Mouse (Mus musculus): ENCODE measurements around the gene Nav1. TPM values are rescaled to one million over a fixed set of nuclear protein-coding genes. Genes with fewer than 3 reads are reported as not detected.
A peak's percentile ranks its signal among the peaks of the same experiment; 100 is the strongest.
"Not testable (repeated sequence)": the region's sequence is repeated elsewhere in the genome, so short reads cannot be mapped to it uniquely, and the experiment has no call there.

Nav1 gene
- polyA plus RNA-seq, 1 experiment from 2014 or later = 20.7 TPM

DNA sequence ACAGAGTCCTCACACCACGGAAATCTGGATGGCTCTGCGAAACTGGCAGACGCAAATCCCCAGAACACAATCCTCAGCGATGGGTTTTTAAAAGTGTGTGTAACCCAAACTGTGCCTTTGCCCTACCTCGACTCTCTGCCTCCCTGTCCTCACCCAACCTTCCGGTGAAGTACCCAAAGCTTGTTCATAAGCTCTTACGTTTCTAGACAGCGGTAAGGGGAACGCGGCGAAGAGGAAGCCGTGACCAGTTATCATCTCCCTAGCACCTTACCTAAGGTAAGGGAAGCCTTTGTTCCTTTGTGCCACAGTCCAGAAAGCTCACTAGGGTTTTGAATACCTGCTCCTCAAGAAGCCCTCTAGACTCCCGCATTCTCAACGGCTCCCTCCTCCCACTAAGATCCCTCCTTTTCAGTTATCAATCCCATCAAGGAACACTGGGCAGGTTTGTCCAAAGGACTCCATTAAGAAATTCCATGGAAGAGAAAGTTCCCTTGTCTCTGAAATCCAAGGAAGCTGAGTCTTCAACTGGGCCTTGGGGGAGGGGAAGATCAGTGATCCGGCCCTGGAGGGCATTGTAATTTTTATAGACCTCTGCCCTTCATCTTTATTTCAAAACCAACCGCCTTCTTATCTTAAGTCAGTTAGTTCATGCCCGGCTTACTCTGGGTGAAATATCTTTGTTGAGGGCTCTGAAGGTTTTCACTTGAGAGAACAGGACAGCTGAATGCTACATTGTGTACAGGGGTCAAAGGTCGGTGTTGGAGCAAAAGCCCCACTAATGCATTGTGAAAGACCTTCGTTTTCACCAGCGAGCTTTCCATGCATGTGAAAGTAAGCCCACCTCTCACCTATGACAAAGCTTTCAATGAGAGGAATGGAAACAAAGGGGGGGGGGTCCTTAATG, 108.4 kb downstream of the Nav1 start:
- Histone ChIP-seq H3K36me3 (no peaks in the 10 kb centered on the region), H3K9ac (no peak overlapping the region), H3K4me1 (replicated peaks) (peaks cover 63% of the 10 kb centered on the region), H3K27me3 (no peaks in the 10 kb centered on the region), H3K4me3 (no peak overlapping the region), H3K9me3 (replicated peaks) (no peaks in the 10 kb centered on the region), H3K4me2 (no peak overlapping the region), H3K27ac (no peak overlapping the region)
- no peak for ATAC-seq (replicated peaks; ENCODE audit: insufficient number of reproducible peaks, insufficient read depth, low FRiP score, low read depth)
- WGBS = 74% methylated on average over 20 of the region's 20 CpGs

DNA sequence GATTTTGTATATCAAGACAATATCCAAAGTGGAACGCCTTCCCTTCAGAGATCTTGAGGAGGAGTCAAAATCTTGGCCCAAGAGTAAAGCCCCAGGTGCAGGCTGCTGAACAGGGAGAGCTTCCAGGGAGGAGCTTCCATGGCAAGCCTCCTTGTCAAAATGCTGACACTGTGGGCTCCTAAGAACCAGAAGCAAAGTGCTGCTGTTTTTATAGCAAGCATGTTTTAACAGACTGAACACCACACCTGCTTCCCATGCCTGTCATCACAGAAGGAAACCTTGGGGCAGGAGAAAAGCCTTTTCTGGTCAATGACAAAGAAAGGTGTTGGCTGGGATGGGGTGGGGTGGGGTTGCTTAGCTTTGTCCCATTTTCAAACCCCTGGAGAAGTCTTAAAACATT, 112.0 kb downstream of the Nav1 start:
- 87% methylated on average over 1 of the region's 1 CpGs for WGBS
- H3K4me3 ChIP-seq = no peak overlapping the region
- peaks cover 73% of the 10 kb centered on the region for H3K4me1 ChIP-seq (replicated peaks)
- H3K9ac ChIP-seq = no peak overlapping the region
- no peaks in the 10 kb centered on the region for H3K36me3 ChIP-seq
- H3K9me3 ChIP-seq (replicated peaks) = no peaks in the 10 kb centered on the region
- no peaks in the 10 kb centered on the region for H3K27me3 ChIP-seq
- no peak overlapping the region for H3K27ac ChIP-seq
- H3K4me2 ChIP-seq = no peak overlapping the region
- ATAC-seq (replicated peaks; ENCODE audit: insufficient number of reproducible peaks, insufficient read depth, low FRiP score, low read depth) = no peak

DNA sequence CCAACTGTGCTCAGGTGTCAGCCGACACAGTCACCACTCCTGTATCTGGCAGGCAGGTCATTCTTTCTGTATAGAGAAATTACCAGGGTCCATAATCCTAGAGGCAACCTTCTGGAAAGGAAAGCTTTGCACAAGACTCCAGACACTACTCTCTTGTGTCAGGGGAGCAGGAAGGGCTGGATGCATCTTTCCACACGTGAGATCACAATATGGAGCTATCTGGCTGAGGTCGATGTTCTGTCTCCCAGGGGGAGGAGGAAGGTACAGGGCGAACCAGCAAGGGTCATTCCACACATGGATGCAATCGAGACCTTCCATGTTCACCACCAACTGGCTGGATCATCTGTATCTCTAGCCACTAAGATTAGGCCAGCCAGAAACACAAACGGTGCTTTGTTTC, 113.2 kb downstream of the Nav1 start:
- no peak overlapping the region for H3K4me2 ChIP-seq
- no peaks in the 10 kb centered on the region for H3K9me3 ChIP-seq (replicated peaks)
- H3K4me1 ChIP-seq (replicated peaks) = peaks cover 62% of the 10 kb centered on the region
- H3K27ac ChIP-seq = no peak overlapping the region
- no peaks in the 10 kb centered on the region for H3K36me3 ChIP-seq
- 54% methylated on average over 6 of the region's 6 CpGs for WGBS
- H3K4me3 ChIP-seq = no peak overlapping the region
- no peaks in the 10 kb centered on the region for H3K27me3 ChIP-seq
- H3K9ac ChIP-seq = no peak overlapping the region
- no peak for ATAC-seq (replicated peaks; ENCODE audit: insufficient number of reproducible peaks, insufficient read depth, low FRiP score, low read depth)

DNA sequence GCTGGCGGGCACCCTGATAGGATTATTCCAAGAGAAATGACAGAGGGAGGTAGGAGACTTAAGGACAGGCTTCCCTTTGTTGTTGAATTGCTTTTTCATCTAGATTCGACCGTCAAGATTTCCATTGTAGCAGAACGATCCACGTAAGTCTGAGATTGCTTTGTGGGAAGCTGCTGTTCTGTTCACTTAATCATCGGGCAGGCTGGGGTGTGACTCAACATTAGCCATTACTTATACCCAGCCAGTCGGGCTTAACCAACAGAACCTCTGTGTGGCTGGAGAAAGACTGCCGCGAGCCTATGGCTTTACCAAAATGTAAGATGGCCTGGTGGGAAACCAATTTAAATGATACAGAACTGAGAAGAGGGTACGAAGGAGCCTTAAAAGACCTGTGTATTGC, 114.7 kb downstream of the Nav1 start:
- Histone ChIP-seq H3K27ac (no peak overlapping the region), H3K9me3 (replicated peaks) (no peaks in the 10 kb centered on the region), H3K4me1 (replicated peaks) (peaks cover 48% of the 10 kb centered on the region), H3K36me3 (no peaks in the 10 kb centered on the region), H3K27me3 (no peaks in the 10 kb centered on the region), H3K9ac (no peak overlapping the region), H3K4me2 (no peak overlapping the region), H3K4me3 (no peak overlapping the region)
- ATAC-seq (replicated peaks; ENCODE audit: insufficient number of reproducible peaks, insufficient read depth, low FRiP score, low read depth) = no peak
- WGBS = 63% methylated on average over 10 of the region's 10 CpGs

DNA sequence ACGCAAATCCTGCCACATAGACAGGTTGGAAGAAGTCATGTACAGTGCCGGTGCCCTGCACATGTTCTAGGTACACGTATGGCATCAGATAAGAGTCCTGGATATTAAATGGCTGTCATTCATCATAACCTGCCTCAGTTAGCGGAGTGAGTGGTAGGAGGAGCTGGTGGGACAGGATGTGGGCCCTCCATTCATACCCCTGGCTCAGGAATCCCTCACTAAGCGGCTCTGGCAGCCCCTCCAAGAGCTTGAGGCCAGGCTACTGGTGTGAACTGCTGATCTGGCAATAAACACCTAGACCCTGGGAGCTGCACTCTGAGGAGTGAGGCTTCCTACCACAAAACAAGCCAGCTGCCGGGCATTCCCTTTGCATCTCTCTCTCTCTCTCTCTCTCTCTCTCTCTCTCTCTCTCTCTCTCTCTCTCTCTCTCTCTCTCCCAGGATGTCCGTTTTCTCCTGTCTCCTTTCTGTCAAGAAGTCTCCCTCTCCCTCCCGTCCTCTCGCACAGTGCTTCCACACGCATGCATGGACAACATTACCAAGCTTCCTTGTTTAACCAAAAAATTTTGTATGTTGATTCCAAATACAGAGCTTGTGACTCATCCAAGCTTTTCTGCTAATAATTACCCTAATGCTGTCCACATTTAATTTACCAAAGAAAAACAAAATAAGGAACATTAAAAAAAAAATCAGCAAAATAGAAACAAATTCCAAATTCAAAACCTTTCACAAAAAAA, 116.0 kb downstream of the Nav1 start:
- Histone ChIP-seq H3K36me3 (no peaks in the 10 kb centered on the region), H3K27ac (peak overlapping the region; percentile 5; the same call in 1 of the 2 replicates), H3K9ac (no peak overlapping the region), H3K4me1 (replicated peaks) (peaks cover 54% of the 10 kb centered on the region), H3K9me3 (replicated peaks) (no peaks in the 10 kb centered on the region), H3K27me3 (no peaks in the 10 kb centered on the region), H3K4me3 (no peak overlapping the region), H3K4me2 (no peak overlapping the region)
- ATAC-seq (replicated peaks; ENCODE audit: insufficient number of reproducible peaks, insufficient read depth, low FRiP score, low read depth) = no peak
- 38% methylated on average over 10 of the region's 10 CpGs for WGBS

DNA sequence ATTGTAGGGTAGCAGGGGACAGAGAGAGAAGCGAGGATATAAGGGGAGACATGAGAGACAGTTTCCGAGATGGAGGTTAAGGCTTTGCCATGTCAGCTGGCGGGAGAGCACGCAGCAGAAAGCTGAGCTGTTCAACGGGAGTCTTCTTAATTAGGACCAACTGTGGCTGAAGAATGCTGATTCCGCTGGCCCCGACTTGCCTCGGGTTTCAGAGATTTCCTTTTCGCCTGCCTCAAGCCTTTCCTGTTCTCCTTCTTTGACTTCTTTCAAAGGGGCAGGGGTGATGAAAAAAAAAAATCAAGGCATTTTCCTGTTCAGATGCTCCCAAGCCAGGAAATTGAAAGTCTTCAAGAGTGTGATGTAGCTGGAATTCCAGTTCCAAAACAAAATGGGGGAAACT, 118.2 kb downstream of the Nav1 start:
- Histone ChIP-seq H3K27ac (no peak overlapping the region), H3K4me1 (replicated peaks) (peaks cover 39% of the 10 kb centered on the region), H3K9me3 (replicated peaks) (no peaks in the 10 kb centered on the region), H3K36me3 (0 out of 2 replicates have a peak, but pooled peaks cover 2% of the 10 kb centered on the region), H3K4me3 (no peak overlapping the region), H3K4me2 (no peak overlapping the region), H3K27me3 (no peaks in the 10 kb centered on the region), H3K9ac (no peak overlapping the region)
- 66% methylated on average over 9 of the region's 9 CpGs for WGBS
- no peak for ATAC-seq (replicated peaks; ENCODE audit: insufficient number of reproducible peaks, insufficient read depth, low FRiP score, low read depth)

DNA sequence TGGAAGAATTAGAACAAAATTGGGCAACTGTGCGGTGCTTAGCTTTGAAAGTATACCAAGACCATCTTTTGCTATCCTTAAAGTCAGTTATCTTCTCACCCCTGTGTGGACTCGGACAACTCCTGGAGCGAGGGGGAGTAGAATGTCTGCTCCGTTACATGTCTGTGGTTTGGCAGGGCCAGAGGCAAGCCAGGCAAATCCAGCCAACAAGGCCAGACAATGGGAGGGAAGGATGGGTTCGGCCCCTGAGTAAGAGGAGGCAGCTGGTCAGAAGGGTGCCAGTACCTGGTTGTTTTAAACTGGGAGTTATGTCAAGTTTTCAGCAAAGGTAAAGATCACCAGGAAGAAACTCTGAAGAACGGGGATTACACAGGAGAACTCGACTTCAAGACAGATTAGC, 121.9 kb downstream of the Nav1 start:
- Histone ChIP-seq H3K36me3 (peaks cover 11% of the 10 kb centered on the region), H3K4me2 (no peak overlapping the region), H3K4me1 (replicated peaks) (peaks cover 29% of the 10 kb centered on the region), H3K27me3 (no peaks in the 10 kb centered on the region), H3K9ac (no peak overlapping the region), H3K27ac (no peak overlapping the region; the same call in 1 of the 2 replicates), H3K9me3 (replicated peaks) (no peaks in the 10 kb centered on the region), H3K4me3 (no peak overlapping the region)
- 81% methylated on average over 7 of the region's 7 CpGs for WGBS
- no peak for ATAC-seq (replicated peaks; ENCODE audit: insufficient number of reproducible peaks, insufficient read depth, low FRiP score, low read depth)

DNA sequence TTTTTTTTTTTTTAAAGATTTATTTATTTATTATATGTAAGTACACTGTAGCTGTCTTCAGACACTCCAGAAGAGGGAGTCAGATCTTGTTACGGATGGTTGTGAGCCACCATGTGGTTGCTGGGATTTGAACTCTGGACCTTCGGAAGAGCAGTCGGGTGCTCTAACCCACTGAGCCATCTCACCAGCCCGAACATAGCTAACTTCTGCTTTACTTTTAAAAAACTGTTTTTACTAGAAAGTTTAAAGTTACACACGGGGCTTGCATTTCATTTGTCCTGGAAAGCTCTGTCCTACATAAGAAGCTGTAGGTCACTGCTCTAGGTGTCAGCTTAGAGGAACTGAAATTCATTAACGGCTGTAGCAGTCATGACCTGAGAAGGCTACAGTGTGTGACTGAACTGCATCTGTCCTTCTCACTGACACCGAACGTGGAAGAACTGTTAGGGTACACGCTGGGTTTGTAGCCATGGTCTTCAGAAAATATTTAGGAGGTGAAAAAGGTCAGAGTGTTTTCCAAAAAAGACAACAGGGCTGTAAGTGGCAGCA, 122.5 kb downstream of the Nav1 start:
- H3K9ac ChIP-seq; H3K4me2 ChIP-seq; H3K9me3 ChIP-seq (replicated peaks); H3K4me3 ChIP-seq; H3K27me3 ChIP-seq; ATAC-seq (replicated peaks; ENCODE audit: insufficient number of reproducible peaks, insufficient read depth, low FRiP score, low read depth); H3K27ac ChIP-seq: not testable (repeated sequence)
- WGBS = 81% methylated on average over 9 of the region's 9 CpGs
- Histone ChIP-seq H3K4me1 (replicated peaks) (peaks cover 35% of the 10 kb centered on the region), H3K36me3 (peaks cover 11% of the 10 kb centered on the region)

DNA sequence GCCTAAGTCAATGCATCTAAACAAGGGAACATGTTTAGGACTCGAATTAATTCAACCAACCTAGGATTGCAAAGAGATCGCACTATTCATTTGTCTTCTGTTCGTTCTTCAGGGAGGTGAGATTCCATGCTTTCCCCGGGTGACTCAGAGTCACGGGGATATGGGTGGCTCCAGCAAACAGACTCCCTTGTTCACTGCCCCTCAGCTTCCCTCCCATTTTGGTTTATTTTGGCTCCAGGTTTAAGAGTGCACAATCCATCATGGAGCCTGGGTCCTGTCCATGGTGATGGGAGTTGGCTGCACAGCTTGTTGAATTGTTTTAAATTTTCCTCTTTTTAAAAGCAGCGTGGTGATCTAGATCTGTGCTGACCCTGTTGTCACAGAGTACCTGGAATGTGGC, 123.1 kb downstream of the Nav1 start:
- H3K9me3 ChIP-seq (replicated peaks) = no peaks in the 10 kb centered on the region
- H3K4me2 ChIP-seq = no peak overlapping the region
- no peak for ATAC-seq (replicated peaks; ENCODE audit: insufficient number of reproducible peaks, insufficient read depth, low FRiP score, low read depth)
- no peak overlapping the region for H3K4me3 ChIP-seq
- no peaks in the 10 kb centered on the region for H3K27me3 ChIP-seq
- no peak overlapping the region for H3K27ac ChIP-seq
- peaks cover 11% of the 10 kb centered on the region for H3K36me3 ChIP-seq
- peaks cover 39% of the 10 kb centered on the region for H3K4me1 ChIP-seq (replicated peaks)
- 87% methylated on average over 6 of the region's 6 CpGs for WGBS
- no peak overlapping the region for H3K9ac ChIP-seq

DNA sequence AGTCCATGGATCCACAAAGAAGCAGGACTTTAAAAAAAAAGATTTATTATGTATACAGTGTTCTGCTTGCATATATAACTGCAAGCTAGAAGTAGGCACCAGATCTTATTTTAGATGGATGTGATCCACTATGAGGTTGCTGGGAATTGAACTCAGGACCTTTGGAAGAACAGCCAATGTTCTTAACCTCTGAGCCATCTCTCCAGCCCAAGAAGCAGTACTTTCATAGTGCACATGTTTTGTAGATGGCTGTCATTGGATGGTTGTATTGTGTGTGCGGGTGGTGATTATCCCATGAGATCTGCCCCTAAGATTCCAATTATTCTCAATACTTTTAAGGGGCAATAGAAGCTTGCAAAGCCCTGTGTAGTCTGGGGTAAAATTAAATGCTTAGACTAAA, 124.4 kb downstream of the Nav1 start:
- Histone ChIP-seq H3K4me1 (replicated peaks) (peaks cover 45% of the 10 kb centered on the region), H3K4me2 (no peak overlapping the region), H3K9ac (no peak overlapping the region), H3K4me3 (no peak overlapping the region), H3K9me3 (replicated peaks) (no peaks in the 10 kb centered on the region), H3K27ac (no peak overlapping the region), H3K27me3 (no peaks in the 10 kb centered on the region), H3K36me3 (peaks cover 11% of the 10 kb centered on the region)
- ATAC-seq (replicated peaks; ENCODE audit: insufficient number of reproducible peaks, insufficient read depth, low FRiP score, low read depth) = no peak
- 92% methylated on average over 1 of the region's 1 CpGs for WGBS

DNA sequence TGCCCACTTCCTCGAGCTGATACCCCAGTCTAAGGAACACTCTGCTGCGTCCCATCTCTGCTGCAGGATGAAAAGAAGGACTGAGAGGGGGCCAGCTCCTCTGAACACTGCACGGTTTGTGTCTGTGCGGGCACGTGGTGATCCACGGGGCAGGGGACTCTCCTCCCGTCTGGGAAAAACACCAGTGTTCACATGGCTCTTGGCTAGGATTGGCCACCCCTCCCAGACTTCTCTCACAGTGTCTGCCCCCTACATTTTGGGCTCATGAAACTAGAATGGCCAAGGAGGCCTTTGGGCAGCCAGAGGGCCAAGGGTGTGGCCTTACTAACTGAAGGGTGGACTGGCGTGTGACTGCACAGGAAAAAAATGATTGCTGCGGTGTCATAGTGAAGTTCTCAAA, 125.4 kb downstream of the Nav1 start:
- Histone ChIP-seq H3K9ac (no peak overlapping the region), H3K4me3 (no peak overlapping the region), H3K27me3 (no peaks in the 10 kb centered on the region), H3K4me2 (no peak overlapping the region), H3K9me3 (replicated peaks) (no peaks in the 10 kb centered on the region), H3K36me3 (peaks cover 11% of the 10 kb centered on the region), H3K27ac (peak overlapping the region; percentile 23; the same call in 1 of the 2 replicates), H3K4me1 (replicated peaks) (peaks cover 43% of the 10 kb centered on the region)
- no peak for ATAC-seq (replicated peaks; ENCODE audit: insufficient number of reproducible peaks, insufficient read depth, low FRiP score, low read depth)
- WGBS = 75% methylated on average over 9 of the region's 9 CpGs
